Mouse (Mus musculus) C2C12 (cell line): ENCODE measurements around the gene Gm11037.

Experiments used
- CEBPB ChIP-seq: IDR thresholded peaks from one replicate; pipeline ENCODE4 v1.6.1; 2011; ENCODE audit warnings: low read depth, mild to moderate bottlenecking, control low read depth, moderate library complexity
- CTCF ChIP-seq: IDR thresholded peaks from one replicate; pipeline ENCODE4 v1.5.1; 2011; ENCODE audit not compliant: control insufficient read depth, insufficient read depth, insufficient read length
- MAX ChIP-seq: IDR thresholded peaks from one replicate; pipeline ENCODE4 v1.6.1; 2011; ENCODE audit warnings: mild to moderate bottlenecking, control low read depth
- MYOD1 ChIP-seq: IDR thresholded peaks from one replicate; pipeline ENCODE4 v1.6.1; 2011; ENCODE audit warnings: low read depth; ENCODE audit not compliant: control insufficient read depth, insufficient read length
- MYOG ChIP-seq: IDR thresholded peaks from one replicate; pipeline ENCODE4 v1.6.1; 2011; ENCODE audit not compliant: control insufficient read depth, insufficient read length; ENCODE audit errors: extremely low read depth

DNA sequence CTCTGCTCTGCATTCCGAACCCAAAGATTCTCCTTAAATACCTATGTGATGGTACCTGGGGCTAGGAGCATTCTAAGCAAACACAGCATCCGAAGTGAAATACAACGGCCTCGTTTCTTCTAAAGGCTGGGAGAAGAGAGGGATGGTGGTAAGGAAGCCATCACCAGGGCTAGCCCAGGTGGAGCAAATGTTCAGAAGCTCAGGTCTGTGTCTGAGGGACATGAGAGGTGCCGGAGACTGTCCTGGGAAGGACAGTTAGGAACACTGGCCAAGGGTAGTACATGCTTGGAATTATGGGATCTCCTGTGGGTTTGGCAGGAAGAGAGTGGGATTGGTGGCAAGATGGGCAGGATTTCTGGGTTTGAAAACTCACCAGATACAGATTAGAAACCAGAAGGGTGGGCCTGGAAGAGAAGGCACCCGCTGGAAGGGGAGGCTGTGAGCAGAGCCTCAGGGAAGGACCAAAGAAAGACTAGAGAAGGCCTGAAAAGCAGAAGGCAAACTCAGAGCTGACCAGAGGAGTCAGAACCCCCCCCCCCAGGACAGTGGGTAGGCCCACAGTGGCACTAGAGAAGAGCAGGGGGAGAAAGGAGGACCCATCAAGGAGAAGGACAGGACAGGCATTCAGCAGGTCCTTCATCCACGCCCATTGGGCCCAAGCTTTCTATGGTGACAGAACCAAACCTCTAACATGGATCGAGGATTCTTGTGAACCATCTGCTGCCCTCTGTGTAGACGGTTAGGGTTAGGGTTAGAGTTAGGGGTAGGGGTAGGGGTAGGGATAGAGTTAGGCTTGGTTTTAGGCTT lies 7.9 kb upstream of the Gm11037 start:
- TF ChIP-seq CTCF (no peak), MYOG (no peak), CEBPB (no peak), MAX (no peak), MYOD1 (no peak)
